ENCODE assay signal across 9 mouse cellular contexts in genomic region chr17:24530361-24531050, GRCm38 (mm10). TPM values are rescaled to one million over a fixed set of nuclear protein-coding genes. Genes with fewer than 3 reads are reported as not detected.
DNase-seq lines count a peak whose midpoint lies in the region; ATAC-seq and TF ChIP-seq lines count a peak whose summit lies in the region.
"Had no signal": no experiment of that assay in that cellular context is flagged by ENCODE, and none has a peak within 500 bp of the region (broad histone marks: within the 10 kb centered on the region; RNA-seq: fewer than 3 reads in every experiment).

No protein-coding gene starts in this region.

- WGBS in limb, embryonic 14.5 days: 31% methylated on average over 8 of the region's 8 CpGs

- H3K27me3 ChIP-seq in limb, embryonic 14.5 days (ENCODE audit: control insufficient read depth, insufficient read depth, low read length): no peaks in the 10 kb centered on the region

- no peak overlapping the region for H3K27ac ChIP-seq in embryonic fibroblast, embryonic 13.5 days (ENCODE audit: insufficient read depth, low read length)
- H3K27ac ChIP-seq in limb, embryonic 14.5 days (replicated peaks; ENCODE audit: low read depth, low read length): no peak overlapping the region

- peak overlapping the region; percentile 75 for H3K9ac ChIP-seq in limb, embryonic 14.5 days (ENCODE audit: low read depth, low read length, severe bottlenecking)

- peak; percentile 53 for DNase-seq in embryo, embryonic 10 days (ENCODE audit: low spot score)
- DNase-seq in embryo, embryonic 11 days: no peak
- DNase-seq in 3T3-L1 (ENCODE audit: low read depth, low spot score): peak; percentile 63
- DNase-seq in limb, embryonic 14.5 days (ENCODE audit: low spot score): no peak
- no peak for DNase-seq in adipocyte (ENCODE audit: low spot score)
- no peak for DNase-seq in thymus, postnatal 0 days (ENCODE audit: low spot score)
- DNase-seq in natural killer cell, adult 2 months (ENCODE audit: low spot score in 2 of 2): no peak
- DNase-seq: cerebellum, adult 18-20 months had no signal

- peak; percentile 39 for TF ChIP-seq POLR2A in embryonic fibroblast, embryonic 13.5 days (IDR thresholded peaks at IDR 0.05; ENCODE audit: low read depth, low read length)
- no peak for TF ChIP-seq POLR2A in limb, embryonic 14.5 days (IDR thresholded peaks at IDR 0.05; ENCODE audit: borderline replicate concordance, extremely low read depth, insufficient read depth, insufficient read length)

- H3K4me1 ChIP-seq in embryonic fibroblast, embryonic 13.5 days (ENCODE audit: control insufficient read depth, insufficient read depth, low read length): no peaks in the 10 kb centered on the region; the same call in 1 of the 2 replicates
- peaks cover 36% of the 10 kb centered on the region for H3K4me1 ChIP-seq in limb, embryonic 14.5 days (ENCODE audit: control insufficient read depth, insufficient read depth, low read length)

- ATAC-seq in limb, embryonic 14.5 days (ENCODE audit: low FRiP score, low read depth): no peak

- peak overlapping the region; percentile 82 for H3K4me2 ChIP-seq in limb, embryonic 14.5 days (replicated peaks; ENCODE audit: low read depth, low read length, severe bottlenecking)

- peaks cover 19% of the 10 kb centered on the region for H3K36me3 ChIP-seq in limb, embryonic 14.5 days (ENCODE audit: control insufficient read depth, insufficient read depth, low read length)

- no peak for TF ChIP-seq CTCF in embryonic fibroblast, embryonic 13.5 days (IDR thresholded peaks at IDR 0.05; ENCODE audit: borderline replicate concordance, insufficient read depth, low read length)

- no peaks in the 10 kb centered on the region for H3K9me3 ChIP-seq in limb, embryonic 14.5 days (ENCODE audit: control insufficient read depth, low read length)

- H3K4me3 ChIP-seq in embryonic fibroblast, embryonic 13.5 days (ENCODE audit: insufficient read depth, low read length): peak overlapping the region; percentile 88
- H3K4me3 ChIP-seq in limb, embryonic 14.5 days (replicated peaks; ENCODE audit: low read length): no peak overlapping the region; the same call in 1 of the 2 replicates

RNA-seq across cellular contexts. Expression of gene Traf7, which starts 2.8 kb away (rescaled TPM):
- polyA plus RNA-seq in embryonic fibroblast, embryonic 13.5 days (2011; ENCODE audit: insufficient read length, low read depth, missing spikeins): 161 and 163 TPM in 2 replicates
- polyA plus RNA-seq in limb, embryonic 14.5 days (2012; rRNA removed): 308 and 376 TPM in 2 replicates
- polyA plus RNA-seq in limb, embryonic 14.5 days (2014; fragmentation: Nextera tagmentation; extraction: Ambion mirVana): 81.3 and 91.0 TPM in 2 replicates
- polyA plus RNA-seq in thymus, postnatal 0 days (2015; fragmentation: Nextera tagmentation; extraction: Ambion mirVana): 59.9 and 64.3 TPM in 2 replicates

RNA-seq across cellular contexts. Expression of gene Rab26, which starts 3.5 kb away (rescaled TPM):
- 1.4 and 1.6 TPM in 2 replicates for polyA plus RNA-seq in embryonic fibroblast, embryonic 13.5 days (2011; ENCODE audit: insufficient read length, low read depth, missing spikeins)
- 2.0 and 3.0 TPM in 2 replicates for polyA plus RNA-seq in limb, embryonic 14.5 days (2012; rRNA removed)
- 4.1 and 6.1 TPM in 2 replicates for polyA plus RNA-seq in limb, embryonic 14.5 days (2014; fragmentation: Nextera tagmentation; extraction: Ambion mirVana)
- 1.5 and 2.4 TPM in 2 replicates for polyA plus RNA-seq in thymus, postnatal 0 days (2015; fragmentation: Nextera tagmentation; extraction: Ambion mirVana)

RNA-seq across cellular contexts. Expression of gene Pkd1, which starts 19.1 kb away (rescaled TPM):
- 63.1 and 66.7 TPM in 2 replicates for polyA plus RNA-seq in embryonic fibroblast, embryonic 13.5 days (2011; ENCODE audit: insufficient read length, low read depth, missing spikeins)
- 73.6 and 106 TPM in 2 replicates for polyA plus RNA-seq in limb, embryonic 14.5 days (2012; rRNA removed)
- 49.1 and 50.5 TPM in 2 replicates for polyA plus RNA-seq in limb, embryonic 14.5 days (2014; fragmentation: Nextera tagmentation; extraction: Ambion mirVana)
- polyA plus RNA-seq in thymus, postnatal 0 days (2015; fragmentation: Nextera tagmentation; extraction: Ambion mirVana): 4.6 and 6.4 TPM in 2 replicates

RNA-seq across cellular contexts. Expression of gene Caskin1, which starts 42.1 kb away (rescaled TPM):
- not detected in 2 replicates for polyA plus RNA-seq in embryonic fibroblast, embryonic 13.5 days (2011; ENCODE audit: insufficient read length, low read depth, missing spikeins)
- polyA plus RNA-seq in limb, embryonic 14.5 days (2012; rRNA removed): 18.1 and 23.1 TPM in 2 replicates
- 3.1 and 4.3 TPM in 2 replicates for polyA plus RNA-seq in limb, embryonic 14.5 days (2014; fragmentation: Nextera tagmentation; extraction: Ambion mirVana)
- polyA plus RNA-seq in thymus, postnatal 0 days (2015; fragmentation: Nextera tagmentation; extraction: Ambion mirVana): 0.10 and 0.19 TPM in 2 replicates

RNA-seq across cellular contexts. Expression of gene Mlst8, which starts 51.6 kb away (rescaled TPM):
- polyA plus RNA-seq in embryonic fibroblast, embryonic 13.5 days (2011; ENCODE audit: insufficient read length, low read depth, missing spikeins): 20.9 and 23.3 TPM in 2 replicates
- polyA plus RNA-seq in limb, embryonic 14.5 days (2012; rRNA removed): 46.3 and 54.9 TPM in 2 replicates
- 27.8 and 29.3 TPM in 2 replicates for polyA plus RNA-seq in limb, embryonic 14.5 days (2014; fragmentation: Nextera tagmentation; extraction: Ambion mirVana)
- 18.6 and 19.2 TPM in 2 replicates for polyA plus RNA-seq in thymus, postnatal 0 days (2015; fragmentation: Nextera tagmentation; extraction: Ambion mirVana)

Comparison
In these comparisons a context has a peak if more than half of its experiments do, and no peak if none do; other contexts are left out.
1. DNase-seq: peak in embryo, embryonic 10 days (single experiment) and 3T3-L1 (single experiment); none in embryo, embryonic 11 days (single experiment), limb, embryonic 14.5 days (single experiment), adipocyte (single experiment), thymus, postnatal 0 days (single experiment) and natural killer cell, adult 2 months (0 of 2).